Mouse (Mus musculus) bone marrow macrophage, adult 2 months (primary cell): ENCODE data around the gene Fhit.

ENCODE experiments used
- CTCF ChIP-seq: IDR thresholded peaks from 2 replicates; pipeline ENCODE4 v1.5.1; 2012; ENCODE audit warnings: low read depth, mild to moderate bottlenecking, low read length, moderate library complexity
- POLR2A ChIP-seq: IDR thresholded peaks from 2 replicates; pipeline ENCODE4 v1.6.1; 2012; ENCODE audit warnings: mild to moderate bottlenecking, low read depth, low read length, borderline replicate concordance

- TF ChIP-seq POLR2A (no peak), CTCF (no peak)
Measured at GRCm38 (mm10) chr14:10126536-10126935, 1035.3 kb downstream of the Fhit start.
